1 mouse cellular context compared by ENCODE assay signal in the genomic region with DNA sequence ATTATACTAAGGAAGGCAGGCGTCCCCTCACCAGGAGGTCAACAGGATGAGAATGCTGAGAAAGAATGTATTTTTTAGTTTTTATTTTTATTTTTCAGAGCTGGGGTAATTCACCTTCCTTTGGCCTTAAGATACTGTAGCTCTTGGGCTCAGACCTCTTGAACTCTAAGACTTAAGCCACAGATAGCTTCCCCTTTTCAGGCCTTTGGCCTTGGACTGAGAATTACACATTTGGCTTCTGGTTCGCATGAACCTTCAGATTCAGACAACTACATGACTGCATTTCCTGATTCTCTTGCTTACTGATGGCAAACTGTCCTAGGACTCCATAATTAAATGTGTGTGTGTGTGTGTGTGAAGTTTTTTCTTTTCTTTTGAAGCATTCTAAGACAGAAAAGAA.
TF ChIP-seq lines count a peak whose summit lies in the region.

No protein-coding gene starts in this region.

TF ChIP-seq in MEL, 35 proteins besides CTCF, POLR2A, EP300 and RAD21:
- no peak for TF ChIP-seq MEF2A (IDR thresholded peaks at IDR 0.05; ENCODE audit: extremely low read depth, insufficient replicate concordance, low read depth, low read length, poor library complexity, severe bottlenecking)
- TF ChIP-seq POLR2AphosphoS5 (IDR thresholded peaks at IDR 0.05; ENCODE audit: borderline replicate concordance, low read depth, low read length): no peak
- no peak for TF ChIP-seq ZMIZ1 (IDR thresholded peaks at IDR 0.05; ENCODE audit: low read depth, low read length)
- TF ChIP-seq MYC (IDR thresholded peaks at IDR 0.05; ENCODE audit: low read depth, low read length): no peak
- TF ChIP-seq UBTF (IDR thresholded peaks at IDR 0.05; ENCODE audit: borderline replicate concordance, insufficient read depth, low read depth, low read length): no peak
- TF ChIP-seq CHD2 (IDR thresholded peaks at IDR 0.05; ENCODE audit: low read length): no peak
- TF ChIP-seq MAX (IDR thresholded peaks at IDR 0.05; ENCODE audit: low read length): no peak
- no peak for TF ChIP-seq HCFC1 (IDR thresholded peaks at IDR 0.05; ENCODE audit: low read depth, low read length)
- no peak for TF ChIP-seq JUND (IDR thresholded peaks at IDR 0.05; ENCODE audit: low read depth, low read length)
- TF ChIP-seq MYB (IDR thresholded peaks at IDR 0.05; ENCODE audit: low read depth, low read length): no peak
- TF ChIP-seq SIN3A (IDR thresholded peaks at IDR 0.05; ENCODE audit: low read length): no peak
- no peak for TF ChIP-seq ZNF384 (IDR thresholded peaks at IDR 0.05; ENCODE audit: low read depth, low read length)
- TF ChIP-seq E2F4 (IDR thresholded peaks at IDR 0.05; ENCODE audit: borderline replicate concordance, low read depth, low read length): no peak
- TF ChIP-seq MXI1 (IDR thresholded peaks at IDR 0.05; ENCODE audit: low read depth, low read length): no peak
- TF ChIP-seq MAZ (IDR thresholded peaks at IDR 0.05; ENCODE audit: low read depth, low read length): no peak
- TF ChIP-seq GABPA (IDR thresholded peaks at IDR 0.05; ENCODE audit: low read depth, low read length): no peak
- no peak for TF ChIP-seq RCOR1 (IDR thresholded peaks at IDR 0.05; ENCODE audit: low read depth, low read length)
- no peak for TF ChIP-seq BHLHE40 (IDR thresholded peaks at IDR 0.05; ENCODE audit: borderline replicate concordance, low read depth, low read length)
- TF ChIP-seq USF2 (IDR thresholded peaks at IDR 0.05; ENCODE audit: borderline replicate concordance in 1 of 2, insufficient read depth in 1 of 2, low read depth in 1 of 2, low read length in 2 of 2): no peak
